Mouse (Mus musculus) mesoderm, embryonic 11.5 days (tissue): Measurements from ENCODE around the gene Pard3b.

Source experiments
- DNase-seq: peaks from one replicate; pipeline ENCODE4 v3.0.0-alpha.2; 2012; ENCODE audit warnings: low read depth, low spot score

Pard3b gene

DNA sequence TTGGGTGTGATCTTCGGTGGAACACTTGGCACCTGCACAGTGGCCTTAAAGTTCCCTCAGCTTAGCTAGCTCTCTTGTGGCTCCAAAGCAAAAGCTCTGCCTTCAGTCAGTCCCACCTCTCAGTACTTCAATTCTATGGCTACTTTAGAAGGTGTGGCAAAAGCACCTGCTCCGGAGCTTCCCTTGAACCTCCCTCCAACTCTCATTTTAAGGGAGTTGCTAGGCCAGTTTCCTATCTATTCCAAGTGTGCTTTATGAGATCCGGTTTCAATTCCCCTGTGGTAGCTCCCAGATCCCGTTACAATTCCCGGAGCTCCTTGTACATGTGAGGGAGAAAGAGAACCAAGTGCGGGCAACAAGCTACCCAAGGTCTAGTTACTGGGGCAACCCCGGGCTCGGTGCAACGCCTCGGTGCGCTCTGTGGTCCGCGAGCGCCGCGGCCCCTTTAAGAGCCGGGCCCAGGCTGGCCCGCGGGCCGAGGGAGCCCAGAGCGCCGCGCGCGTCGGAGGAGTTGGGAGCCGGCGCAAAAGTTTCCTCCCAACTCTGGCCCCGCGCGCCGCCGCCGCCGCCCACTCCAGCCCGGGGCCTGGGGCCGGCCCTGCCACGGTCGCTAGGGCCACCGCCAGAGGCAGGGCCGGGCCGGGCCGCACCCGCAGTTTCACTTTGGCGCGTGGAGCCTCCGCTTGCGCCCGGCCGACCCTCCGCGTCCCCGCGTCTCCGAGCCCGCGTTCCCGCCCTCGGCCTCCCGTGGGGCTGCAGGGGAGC, at the start of gene Pard3b:
TSS of gene Pard3b (plus strand) at position 478 of the 765 bp plus-strand sequence.
- peak; percentile 62 for DNase-seq

DNA sequence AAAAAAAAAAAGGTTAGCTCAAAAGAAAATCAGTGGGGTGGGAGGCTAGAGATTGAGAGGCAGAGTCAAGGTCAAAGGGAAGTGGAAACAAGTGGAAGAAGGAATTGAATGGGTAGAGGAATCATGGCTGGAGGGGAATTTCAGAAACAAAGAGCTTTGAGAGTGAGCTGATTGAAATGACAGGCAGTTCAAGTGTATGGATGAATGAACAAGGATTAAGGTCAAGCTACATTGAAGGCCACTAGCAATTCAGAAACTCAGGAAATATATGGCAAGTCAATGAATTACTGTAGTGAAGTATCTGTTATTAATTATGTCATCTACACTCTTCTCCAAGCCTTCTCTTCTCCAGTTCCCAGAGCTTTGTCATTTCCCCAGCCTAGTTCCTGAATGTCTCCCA, 22.4 kb upstream of the Pard3b start:
- peak; percentile 12 for DNase-seq

DNA sequence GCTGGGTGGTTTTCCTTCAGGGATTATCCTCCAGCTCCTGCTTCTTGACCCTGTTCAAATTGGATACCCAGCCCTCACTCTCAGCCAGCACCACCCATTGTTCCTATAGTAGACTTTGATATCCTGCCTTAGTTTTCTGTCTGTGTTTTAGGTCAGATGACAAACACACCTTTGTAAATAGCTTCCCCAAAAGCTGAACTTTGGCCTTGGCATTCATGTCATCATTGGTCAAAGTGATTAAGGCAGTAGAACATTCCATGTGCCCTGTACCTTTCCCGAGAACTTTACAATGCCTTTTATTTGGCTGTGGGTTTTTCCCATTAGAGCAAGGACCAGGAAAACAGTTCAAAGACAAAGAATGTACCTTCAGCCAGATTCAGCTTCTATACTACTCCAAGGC, 18.0 kb upstream of the Pard3b start:
- no peak for DNase-seq

DNA sequence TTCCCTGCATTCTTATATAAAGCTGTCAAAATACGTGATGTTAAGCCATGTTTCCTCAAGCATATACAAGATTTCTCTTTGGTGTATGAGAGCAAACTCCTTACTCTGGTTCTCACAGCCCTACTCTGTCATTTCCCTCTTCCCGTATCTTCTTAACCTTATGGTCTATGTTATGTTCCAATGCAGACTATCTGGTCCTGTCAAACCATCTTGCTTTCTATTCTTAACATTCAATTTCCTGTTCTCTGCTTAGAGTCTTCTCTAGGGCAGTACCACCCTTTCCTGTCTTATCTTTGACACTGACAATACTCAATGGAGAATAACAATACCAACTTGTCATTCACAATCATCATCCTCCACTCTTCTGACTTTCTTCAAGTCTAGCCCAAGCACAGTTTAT, 8.8 kb upstream of the Pard3b start:
- DNase-seq = no peak

DNA sequence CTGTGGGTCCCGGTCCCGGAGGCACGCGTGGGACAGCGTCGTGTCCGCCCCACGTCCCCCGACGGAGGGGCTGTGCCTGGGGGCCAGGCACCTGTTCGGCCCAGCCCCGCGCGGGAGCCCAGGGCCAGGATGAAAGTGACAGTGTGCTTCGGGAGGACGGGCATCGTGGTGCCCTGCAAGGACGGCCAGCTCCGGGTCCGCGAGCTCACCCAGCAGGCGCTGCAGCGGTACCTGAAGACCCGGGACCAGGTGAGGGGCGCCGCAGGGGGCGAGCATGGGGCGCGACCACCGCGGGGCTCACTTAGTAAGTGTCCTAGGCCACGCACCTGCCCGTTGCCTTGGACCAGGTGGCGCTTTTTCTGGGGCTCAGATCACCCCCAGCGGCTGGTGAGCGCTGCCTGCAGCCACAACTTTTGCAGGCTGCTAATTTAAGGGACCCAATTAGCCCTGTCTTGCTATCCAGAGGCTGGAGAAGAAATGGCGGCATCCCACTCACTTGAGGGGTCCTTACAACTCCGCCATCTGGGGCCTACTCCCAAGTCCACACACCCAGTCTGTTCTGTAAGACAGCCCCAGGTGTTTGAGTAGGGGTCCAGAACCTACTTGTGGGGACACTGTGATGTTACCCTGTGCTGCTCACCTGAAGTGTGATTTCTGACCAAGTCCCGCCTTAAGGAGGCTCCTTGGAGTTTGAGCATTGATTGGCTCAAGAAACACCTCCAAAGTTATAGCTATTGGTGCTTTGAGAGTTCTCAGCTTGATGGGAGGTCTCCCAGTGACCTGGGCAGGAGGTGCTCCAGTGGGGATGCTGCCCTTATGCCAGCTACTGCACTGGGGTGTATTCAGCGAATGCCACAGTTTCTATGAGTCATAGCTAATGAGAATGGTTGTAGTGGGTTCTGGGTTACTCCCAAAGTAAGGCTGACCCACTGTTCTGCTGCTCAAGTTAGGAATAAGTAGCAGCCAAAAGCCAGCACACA, 780 bp downstream of the Pard3b start:
- DNase-seq = no peak

DNA sequence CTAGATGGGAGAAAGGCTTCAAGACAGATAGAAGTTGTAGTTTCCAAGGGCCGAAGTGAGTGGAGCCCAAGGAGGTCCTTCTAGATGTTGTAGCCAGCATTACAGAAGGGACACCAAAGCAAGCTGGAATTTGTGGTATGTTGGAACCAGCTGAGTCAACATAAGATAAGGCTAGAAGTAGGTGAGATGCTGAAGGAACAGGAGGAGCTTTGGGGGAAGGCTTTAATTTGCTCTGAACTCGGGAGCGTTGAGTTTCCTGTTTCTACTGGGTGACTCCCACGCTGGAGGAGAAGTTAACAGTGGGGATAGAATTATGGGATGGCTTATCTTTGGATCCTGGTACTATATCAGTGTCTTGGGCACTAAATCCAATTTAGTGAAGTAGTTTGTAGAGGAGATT, 3.3 kb downstream of the Pard3b start:
- peak; percentile 22 for DNase-seq

DNA sequence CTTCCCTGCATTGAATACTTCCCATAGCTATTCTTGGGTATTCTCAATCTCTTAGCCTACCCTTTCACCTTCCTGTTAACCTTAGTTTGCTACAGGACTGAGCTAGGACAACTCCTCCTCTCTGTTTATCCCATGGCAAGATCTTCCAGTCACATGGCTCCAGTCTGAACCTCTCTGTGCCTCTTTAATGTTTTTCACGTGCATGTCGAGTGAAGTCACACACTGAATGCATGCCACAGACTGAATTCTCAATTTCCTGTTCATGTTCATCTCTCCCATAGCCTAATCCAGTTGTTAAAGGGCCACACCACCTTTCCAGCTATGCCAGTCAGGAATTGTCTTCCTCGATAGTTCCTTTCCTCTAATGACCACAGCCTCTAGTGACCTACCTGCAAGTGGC, 6.4 kb downstream of the Pard3b start:
- no peak for DNase-seq

DNA sequence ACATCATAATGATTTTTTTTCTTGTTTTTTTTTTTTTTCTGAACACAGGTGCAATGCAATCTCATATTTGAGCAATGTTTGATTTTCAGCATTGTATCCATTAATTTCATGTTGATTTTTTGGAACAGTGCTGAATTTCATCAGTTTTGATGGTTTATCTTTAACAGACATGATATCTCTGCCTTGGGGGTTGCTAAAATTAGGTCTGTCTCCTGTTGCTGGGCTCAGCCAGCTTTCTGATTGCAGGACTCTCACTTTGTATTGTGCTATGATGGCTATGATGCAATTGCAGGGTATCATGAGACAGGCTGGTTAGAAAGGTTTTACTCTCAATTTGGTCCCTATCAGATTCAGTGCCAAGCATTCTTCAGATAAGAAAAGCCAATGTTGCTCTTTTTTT, 11.3 kb downstream of the Pard3b start:
- no peak for DNase-seq

DNA sequence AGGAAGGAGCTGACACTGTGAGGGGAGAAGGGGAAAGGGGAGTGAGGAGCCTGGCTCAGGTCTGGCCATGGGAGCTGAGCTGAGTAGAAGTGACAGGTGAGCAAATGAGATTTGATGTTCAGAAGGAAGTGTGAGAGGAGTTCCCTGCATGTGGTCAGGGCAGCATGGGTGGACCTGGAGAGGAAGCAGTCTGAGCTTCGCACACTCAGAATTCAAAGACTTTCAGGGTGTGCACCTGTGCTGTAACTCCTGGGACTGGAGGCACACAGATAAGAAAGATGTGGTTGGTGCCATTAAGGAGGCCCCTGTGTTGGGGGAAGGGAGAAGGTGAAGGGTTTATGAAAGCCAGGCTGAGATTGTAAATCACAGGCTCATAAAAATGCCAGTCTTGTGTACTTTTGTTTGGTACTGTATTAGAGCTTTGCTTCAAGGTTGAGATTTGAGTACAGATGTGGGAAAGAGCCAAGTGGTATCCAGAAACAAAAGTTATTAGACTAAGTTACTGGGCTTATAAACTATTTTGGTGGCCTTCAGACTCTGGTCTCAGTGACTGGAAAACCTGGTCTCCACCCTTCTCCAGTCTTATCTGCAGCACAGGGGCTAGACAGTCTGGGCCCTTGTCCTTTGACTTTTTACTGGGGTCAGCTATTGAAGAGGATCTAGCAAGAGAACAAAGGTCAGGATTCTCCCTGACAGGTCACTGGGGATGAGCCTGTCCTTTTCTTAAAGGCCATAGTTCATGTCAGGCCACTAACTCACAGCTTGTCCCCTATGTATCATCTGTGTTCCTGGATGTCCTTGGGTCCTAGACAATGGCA, 13.0 kb downstream of the Pard3b start:
- DNase-seq = peak; percentile 63

DNA sequence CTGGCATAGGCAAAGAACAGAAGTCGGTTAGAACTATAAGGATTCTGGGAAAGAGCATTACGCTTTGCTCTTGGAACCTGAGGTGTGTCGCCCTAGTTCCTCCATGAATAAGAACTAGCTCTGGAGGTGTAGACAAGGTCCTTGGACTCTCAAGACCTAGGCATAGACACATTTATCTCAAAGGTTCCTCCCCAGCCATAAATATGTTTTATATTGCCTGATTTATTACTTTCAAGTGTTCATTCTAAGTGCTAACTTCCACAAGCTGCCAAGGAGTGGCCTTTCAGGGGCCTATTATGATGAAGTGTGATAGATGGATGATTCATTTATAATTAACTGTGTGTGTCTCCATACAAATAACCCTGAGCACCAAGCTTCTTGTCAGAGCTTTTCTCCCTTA, 19.1 kb downstream of the Pard3b start:
- no peak for DNase-seq

DNA sequence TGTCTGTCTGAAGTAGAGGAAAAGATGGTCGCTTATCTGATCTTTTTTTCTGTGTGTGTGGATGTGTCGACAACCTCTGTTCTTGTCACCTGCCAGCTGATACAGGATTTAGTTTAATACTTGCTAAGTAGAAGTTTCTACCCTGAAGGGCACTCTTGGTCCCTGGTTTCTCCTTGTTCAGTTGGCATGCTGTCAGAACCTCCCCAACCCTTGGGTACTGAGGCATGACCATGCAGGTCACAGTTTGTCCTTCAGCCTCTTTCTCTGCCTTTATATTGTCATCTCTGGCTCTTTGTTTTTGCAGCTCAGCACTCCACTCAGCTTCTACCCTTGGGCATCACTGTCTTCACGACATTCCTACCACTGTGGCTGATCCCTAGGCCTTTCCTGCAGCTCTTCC, 21.3 kb downstream of the Pard3b start:
- DNase-seq = no peak

DNA sequence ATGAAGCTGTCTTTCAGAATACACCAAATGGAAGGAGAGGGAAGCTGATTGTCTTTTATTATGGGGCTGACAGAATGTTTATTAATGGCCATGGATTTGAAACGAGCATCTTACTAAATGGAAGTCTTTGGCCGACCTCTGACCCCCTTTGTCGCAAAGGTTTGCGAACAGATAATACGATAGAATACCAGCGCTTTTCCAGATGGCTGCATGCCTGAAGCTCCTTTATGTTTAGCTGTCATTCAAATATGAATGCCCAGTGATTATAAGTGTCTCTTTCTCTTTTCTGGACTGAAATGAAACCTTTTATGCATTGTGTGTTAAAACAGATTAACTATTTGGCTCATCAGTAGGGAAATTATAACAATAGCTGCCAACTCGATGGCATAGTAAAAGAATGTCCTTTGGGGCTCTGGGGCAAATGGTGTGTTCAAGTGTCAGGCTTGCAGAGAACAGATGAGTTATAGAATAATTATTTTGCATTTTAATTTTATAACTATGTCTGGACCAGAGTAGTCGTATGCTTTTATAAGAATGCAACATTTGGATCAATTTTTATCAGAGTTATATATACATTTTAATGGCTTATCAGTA, 46.7 kb downstream of the Pard3b start:
- DNase-seq = peak; percentile 79

DNA sequence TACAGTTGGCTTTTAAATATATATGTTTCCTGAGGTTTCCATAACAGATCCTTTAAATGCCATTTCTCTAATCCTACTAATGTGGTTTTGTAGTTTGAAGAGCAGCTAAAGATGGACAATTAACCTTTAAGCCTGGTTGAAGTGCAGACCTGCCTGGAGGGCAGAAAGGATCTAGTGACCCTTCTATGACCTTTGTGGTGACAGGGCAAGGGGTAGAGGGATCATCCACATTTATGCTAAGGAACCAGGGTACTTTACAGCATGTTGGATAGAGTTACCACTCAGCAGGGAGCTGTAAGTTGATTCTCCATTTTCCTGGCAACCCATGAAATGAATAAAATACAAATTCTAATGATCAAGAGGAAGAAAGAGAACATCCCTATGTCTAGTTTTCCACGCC, 47.3 kb downstream of the Pard3b start:
- peak; percentile 58 for DNase-seq

DNA sequence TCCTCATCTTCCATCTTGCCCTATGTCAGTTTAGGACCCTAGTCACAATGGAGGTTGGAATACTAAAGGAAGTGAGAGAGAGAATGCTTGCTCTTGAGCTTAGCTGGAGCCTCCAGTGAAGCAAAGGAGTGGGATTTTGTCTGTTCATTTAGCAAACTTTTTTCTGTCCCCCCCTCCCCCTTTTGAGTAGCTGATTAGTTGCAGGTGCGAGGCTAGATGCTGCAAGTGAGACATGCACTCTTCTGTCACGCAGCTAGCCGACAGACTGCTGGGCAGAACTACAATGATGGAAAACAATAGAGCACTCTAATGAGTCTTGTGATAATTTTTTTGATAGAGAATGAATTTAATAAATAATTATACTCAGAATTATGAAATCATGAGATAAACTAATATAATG, 49.7 kb downstream of the Pard3b start:
- no peak for DNase-seq

DNA sequence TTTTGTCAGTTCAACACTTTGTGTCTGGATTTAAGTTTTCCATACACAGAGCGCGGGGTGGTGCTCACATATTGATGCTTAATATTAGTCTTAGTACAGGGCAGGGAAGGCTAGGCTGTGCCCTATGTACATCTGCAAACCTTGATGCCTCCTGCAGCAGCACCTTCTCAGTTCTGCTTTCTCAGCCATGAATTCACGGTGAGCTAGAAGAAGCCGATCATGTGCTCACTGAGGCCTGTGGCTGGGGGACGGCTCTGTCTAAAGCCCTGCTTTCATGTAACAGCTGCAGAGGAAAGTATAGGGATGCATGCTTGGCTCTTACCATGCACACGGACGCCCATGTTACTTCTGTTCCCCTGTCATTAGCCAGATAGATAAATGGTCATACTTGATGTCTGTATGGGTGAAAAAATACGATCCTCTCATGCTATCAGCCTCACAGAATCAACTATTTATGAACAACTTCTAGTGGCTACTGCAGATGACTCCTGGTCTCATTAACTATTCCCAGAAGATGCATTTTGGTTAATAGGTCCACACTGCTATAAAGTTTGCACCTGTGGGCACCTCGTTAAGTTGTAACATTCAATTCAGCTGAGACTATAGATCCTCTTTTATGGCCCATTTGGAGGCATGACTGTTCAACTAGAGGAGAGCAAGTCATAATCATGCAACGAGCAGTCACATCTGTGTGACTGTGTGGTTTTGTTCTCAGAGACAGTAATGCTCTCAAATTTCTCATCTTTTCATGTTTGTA, 60.0 kb downstream of the Pard3b start:
- no peak for DNase-seq

DNA sequence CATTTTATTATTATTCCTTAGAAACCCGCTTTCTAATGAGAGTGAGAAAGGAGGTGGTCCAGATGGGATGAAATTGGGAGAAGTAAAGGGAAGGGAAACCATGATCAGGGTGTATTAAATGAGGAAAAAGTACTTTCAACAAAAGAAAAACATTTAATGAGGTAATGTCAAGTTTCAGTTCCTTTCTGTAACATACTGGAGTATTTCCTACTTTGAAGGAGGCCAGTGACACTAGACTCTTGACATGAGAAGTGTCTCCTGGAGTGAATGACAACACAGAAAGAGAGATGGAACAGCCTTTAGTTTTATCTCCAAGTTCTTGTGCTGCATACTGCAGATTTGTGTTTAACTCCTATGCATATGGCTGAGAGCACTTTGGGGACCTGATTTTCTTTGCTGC, 71.2 kb downstream of the Pard3b start:
- DNase-seq = no peak

DNA sequence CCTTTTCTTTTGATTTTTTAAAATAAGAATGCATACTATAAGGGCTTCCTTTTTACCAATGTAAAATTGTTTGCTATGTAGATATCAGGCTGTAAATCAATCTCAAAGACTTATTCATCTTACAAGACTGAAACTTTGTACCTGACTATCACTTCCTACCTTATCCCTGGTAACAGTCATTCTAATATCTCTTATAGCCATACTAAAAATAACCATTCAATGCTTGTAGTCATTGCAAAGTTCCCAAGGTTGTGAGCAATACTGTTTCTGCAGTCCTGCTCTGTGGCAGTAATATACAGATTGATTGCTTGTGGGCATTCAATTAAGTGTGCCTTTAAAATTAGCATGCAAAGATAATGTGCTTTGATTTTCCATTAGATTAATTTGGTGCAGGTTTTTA, 72.9 kb downstream of the Pard3b start:
- no peak for DNase-seq

DNA sequence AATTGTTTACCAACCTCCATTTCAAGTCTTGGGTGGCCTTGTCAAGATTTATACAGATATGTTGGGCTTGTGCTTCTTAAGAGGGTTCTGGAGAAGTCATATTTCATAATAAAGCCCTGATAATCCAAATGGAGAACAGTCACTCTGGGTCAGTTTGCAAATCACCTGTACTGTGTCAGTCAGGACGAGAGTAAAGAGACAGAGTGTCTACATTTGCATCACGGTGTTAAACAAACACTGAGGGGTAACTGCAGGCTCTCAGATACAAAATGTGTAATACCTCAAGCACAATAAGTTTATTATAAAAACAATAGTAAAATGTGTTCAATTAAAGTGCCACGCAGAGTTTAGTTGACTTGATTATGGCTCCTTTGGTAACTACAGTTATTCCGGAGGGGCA, 91.0 kb downstream of the Pard3b start:
- DNase-seq = no peak

DNA sequence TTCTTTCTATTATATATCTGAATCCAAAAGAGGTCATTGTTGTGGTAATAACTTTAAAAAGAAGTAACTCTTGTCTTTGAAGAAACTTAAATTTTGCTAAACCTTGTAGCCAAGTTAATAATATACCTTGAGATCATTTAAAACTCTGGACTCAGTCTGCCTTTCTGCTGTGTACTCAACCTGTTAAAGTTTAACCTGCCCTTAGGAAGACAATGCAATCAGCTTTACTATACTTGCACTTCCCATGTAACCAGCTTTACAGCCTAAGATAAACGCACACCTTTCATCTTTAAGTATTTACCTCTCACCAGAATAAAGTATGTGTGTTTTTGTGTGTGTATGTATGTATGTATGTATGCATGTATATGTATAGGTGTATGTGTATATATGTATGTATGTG, 97.9 kb downstream of the Pard3b start:
- DNase-seq = no peak

DNA sequence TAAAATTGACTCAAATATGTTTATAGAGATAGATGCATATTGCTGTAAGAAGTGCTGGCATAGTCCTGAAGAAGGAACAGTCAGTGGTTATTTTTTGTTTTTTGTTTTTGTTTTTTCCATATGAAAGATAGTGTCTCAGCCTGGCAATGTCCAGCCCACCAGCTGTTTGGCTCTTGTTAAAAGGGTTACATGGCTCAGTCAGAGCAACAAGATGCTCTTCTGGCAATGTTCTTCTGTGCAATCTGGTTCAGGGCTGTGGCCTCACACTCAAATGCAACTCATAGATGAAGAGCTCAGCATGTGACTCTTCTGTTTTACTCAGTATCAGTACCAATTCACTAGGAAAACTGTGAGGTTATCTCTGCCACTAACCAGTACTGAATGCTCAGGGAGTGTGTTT, 104.2 kb downstream of the Pard3b start:
- no peak for DNase-seq

DNA sequence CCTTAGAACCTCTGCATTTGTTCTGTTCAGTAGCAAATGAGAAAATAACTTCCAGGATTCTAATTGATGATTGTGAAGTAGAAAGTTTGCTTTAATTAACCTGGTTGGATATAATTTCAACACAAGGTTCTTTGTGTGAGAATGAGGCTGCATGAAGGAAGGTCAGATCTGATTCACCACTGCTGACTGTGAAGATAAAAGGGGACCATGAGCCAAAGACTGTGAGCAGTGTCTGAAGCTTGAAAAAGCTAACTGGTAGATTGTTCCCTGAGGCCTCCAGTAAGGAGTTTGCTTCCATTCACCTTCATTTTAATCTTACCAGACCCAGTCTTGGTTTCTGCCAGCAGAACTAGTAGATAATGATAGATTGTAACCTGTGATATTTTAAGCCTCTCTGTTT, 108.9 kb downstream of the Pard3b start:
- no peak for DNase-seq
